ENCODE assay signal across 8 mouse cellular contexts in genomic region chr3:96474909-96475655, GRCm38 (mm10). TPM values are rescaled to one million over a fixed set of nuclear protein-coding genes. Genes with fewer than 3 reads are reported as not detected.
DNase-seq lines count a peak whose midpoint lies in the region; ATAC-seq lines count a peak whose summit lies in the region.

No protein-coding gene starts in this region.

- peak overlapping the region; percentile 51 for H3K4me3 ChIP-seq in heart, embryonic 15.5 days
- H3K4me3 ChIP-seq in embryonic facial prominence, embryonic 14.5 days (ENCODE audit: low read depth, low read length): peak overlapping the region; percentile 38
- H3K4me3 ChIP-seq in limb, embryonic 10.5 days: peak overlapping the region; percentile 54
- H3K4me3 ChIP-seq in neural tube, embryonic 13.5 days: peak overlapping the region; percentile 36

- peaks cover 6% of the 10 kb centered on the region for H3K4me1 ChIP-seq in heart, embryonic 15.5 days (replicated peaks)
- H3K4me1 ChIP-seq in embryonic facial prominence, embryonic 14.5 days (ENCODE audit: control insufficient read depth, insufficient read depth, low read length): peaks cover 4% of the 10 kb centered on the region; the same call in 1 of the 2 replicates
- H3K4me1 ChIP-seq in limb, embryonic 10.5 days: peaks cover 16% of the 10 kb centered on the region
- H3K4me1 ChIP-seq in neural tube, embryonic 13.5 days (replicated peaks): peaks cover 10% of the 10 kb centered on the region

- peaks cover 55% of the 10 kb centered on the region for H3K27me3 ChIP-seq in heart, embryonic 15.5 days
- peaks cover 64% of the 10 kb centered on the region for H3K27me3 ChIP-seq in embryonic facial prominence, embryonic 14.5 days (replicated peaks; ENCODE audit: control insufficient read depth, insufficient read depth, low read length)
- peaks cover 75% of the 10 kb centered on the region for H3K27me3 ChIP-seq in limb, embryonic 10.5 days (ENCODE audit: low read depth, poor library complexity, severe bottlenecking)
- H3K27me3 ChIP-seq in neural tube, embryonic 13.5 days: peaks cover 78% of the 10 kb centered on the region

- WGBS in heart, embryonic 15.5 days: 3% methylated on average over 44 of the region's 44 CpGs
- 1% methylated on average over 44 of the region's 44 CpGs for WGBS in embryonic facial prominence, embryonic 14.5 days
- 2% methylated on average over 44 of the region's 44 CpGs for WGBS in limb, embryonic 10.5 days
- 1% methylated on average over 44 of the region's 44 CpGs for WGBS in neural tube, embryonic 13.5 days

- H3K9me3 ChIP-seq in heart, embryonic 15.5 days (replicated peaks): no peaks in the 10 kb centered on the region
- H3K9me3 ChIP-seq in embryonic facial prominence, embryonic 14.5 days (ENCODE audit: control insufficient read depth, low read length): no peaks in the 10 kb centered on the region
- no peaks in the 10 kb centered on the region for H3K9me3 ChIP-seq in limb, embryonic 10.5 days (replicated peaks)
- no peaks in the 10 kb centered on the region for H3K9me3 ChIP-seq in neural tube, embryonic 13.5 days

- H3K4me2 ChIP-seq in heart, embryonic 15.5 days: peak overlapping the region; percentile 92
- peak overlapping the region; percentile 72 for H3K4me2 ChIP-seq in embryonic facial prominence, embryonic 14.5 days (ENCODE audit: low read depth, low read length)
- H3K4me2 ChIP-seq in neural tube, embryonic 13.5 days: peak overlapping the region; percentile 62

- ATAC-seq in heart, embryonic 15.5 days (replicated peaks; ENCODE audit: insufficient number of reproducible peaks, insufficient read depth, low FRiP score, low read depth): no peak
- ATAC-seq in embryonic facial prominence, embryonic 14.5 days (ENCODE audit: low read depth): no peak
- ATAC-seq in neural tube, embryonic 13.5 days (ENCODE audit: low read depth): no peak

- H3K9ac ChIP-seq in heart, embryonic 15.5 days: peak overlapping the region; percentile 57
- peak overlapping the region; percentile 45 for H3K9ac ChIP-seq in embryonic facial prominence, embryonic 14.5 days (ENCODE audit: low read depth, low read length)
- peak overlapping the region; percentile 60 for H3K9ac ChIP-seq in neural tube, embryonic 13.5 days

- intact Hi-C loops in heart, postnatal 14 days (cut with DNase I): no loop called here

- H3K36me3 ChIP-seq in heart, embryonic 15.5 days: no peaks in the 10 kb centered on the region
- H3K36me3 ChIP-seq in embryonic facial prominence, embryonic 14.5 days (ENCODE audit: control insufficient read depth, insufficient read depth, low read length): no peaks in the 10 kb centered on the region
- H3K36me3 ChIP-seq in limb, embryonic 10.5 days: no peaks in the 10 kb centered on the region
- H3K36me3 ChIP-seq in neural tube, embryonic 13.5 days: no peaks in the 10 kb centered on the region

- no peak overlapping the region for H3K27ac ChIP-seq in heart, embryonic 15.5 days
- no peak overlapping the region for H3K27ac ChIP-seq in embryonic facial prominence, embryonic 14.5 days (replicated peaks; ENCODE audit: low read depth, low read length)
- H3K27ac ChIP-seq in limb, embryonic 10.5 days: peak overlapping the region; percentile 50
- H3K27ac ChIP-seq in neural tube, embryonic 13.5 days (replicated peaks): no peak overlapping the region

- DNase-seq in heart, postnatal 14 days: no peak
- DNase-seq in embryonic facial prominence, embryonic 14.5 days (ENCODE audit: low spot score): peak; percentile 7
- DNase-seq in limb, embryonic 10.5 days (ENCODE audit: low spot score): peak; percentile 59
- DNase-seq in MN1 (ENCODE audit: low spot score): no peak
- DNase-seq in frontal cortex, postnatal 36 days (ENCODE audit: low spot score in 2 of 2): no peak
- DNase-seq in ovary, adult 18-20 months (ENCODE audit: low spot score): no peak

RNA-seq across cellular contexts. Expression of gene BC107364, which starts 23.0 kb away (rescaled TPM):
- polyA plus RNA-seq in heart, embryonic 15.5 days (2015; fragmentation: Nextera tagmentation; extraction: Ambion mirVana): 0.53 and 1.0 TPM in 2 replicates
- total RNA-seq in heart, postnatal 14 days (2021): not detected
- not detected in 2 replicates for polyA plus RNA-seq in embryonic facial prominence, embryonic 14.5 days (2014; fragmentation: Nextera tagmentation; extraction: Ambion mirVana)
- polyA plus RNA-seq in limb, embryonic 10.5 days (2016; fragmentation: Nextera tagmentation; extraction: Ambion mirVana): 0.14 TPM in 1 of 2 replicates, not detected in the other
- not detected in 2 replicates for polyA plus RNA-seq in neural tube, embryonic 13.5 days (2015; fragmentation: Nextera tagmentation; extraction: Ambion mirVana)

RNA-seq across cellular contexts. Expression of gene Hfe2, which starts 49.9 kb away (rescaled TPM):
- polyA plus RNA-seq in heart, embryonic 15.5 days (2015; fragmentation: Nextera tagmentation; extraction: Ambion mirVana): 7.9 and 8.0 TPM in 2 replicates
- 100 to 1,000 TPM; 219 to 221 TPM for total RNA-seq in heart, postnatal 14 days (2021)
- 28.3 and 36.4 TPM in 2 replicates for polyA plus RNA-seq in embryonic facial prominence, embryonic 14.5 days (2014; fragmentation: Nextera tagmentation; extraction: Ambion mirVana)
- polyA plus RNA-seq in limb, embryonic 10.5 days (2016; fragmentation: Nextera tagmentation; extraction: Ambion mirVana): 0.58 and 0.84 TPM in 2 replicates
- 1.0 and 1.4 TPM in 2 replicates for polyA plus RNA-seq in neural tube, embryonic 13.5 days (2015; fragmentation: Nextera tagmentation; extraction: Ambion mirVana)

Comparison
In these comparisons a context has a peak if more than half of its experiments do, and no peak if none do; other contexts are left out.
1. DNase-seq: peak in embryonic facial prominence, embryonic 14.5 days (single experiment) and limb, embryonic 10.5 days (single experiment); none in heart, postnatal 14 days (0 of 2), MN1 (single experiment), frontal cortex, postnatal 36 days (0 of 2) and ovary, adult 18-20 months (single experiment).
2. Peak in every context shown above with its lines, with median percentiles within 50 percentile points of each other: H3K4me2 ChIP-seq, H3K4me3 ChIP-seq and H3K9ac ChIP-seq.